Mouse (Mus musculus) hindbrain, embryonic 13.5 days (tissue): ENCODE results near the gene Csrnp2. TPM values are rescaled to one million over a fixed set of nuclear protein-coding genes. Genes with fewer than 3 reads are reported as not detected.
"Not testable (repeated sequence)": the region's sequence is repeated elsewhere in the genome, so short reads cannot be mapped to it uniquely, and the experiment has no call there.

Source experiments
- ATAC-seq: fragments of 200-750 bp; cut with Nextera tagmentation; 2 replicates; pipeline ENCODE4 v1.8.0; 2017; ENCODE audit warnings: moderate TSS enrichment; ENCODE audit not compliant: low FRiP score
- H3K27ac ChIP-seq: fragments of 300-500 bp; sonication (generic); 2 replicates; pipeline ENCODE4 v1.5.1; 2015; ENCODE audit warnings: inconsistent platforms, mild to moderate bottlenecking, moderate library complexity
- H3K27me3 ChIP-seq: fragments of 300-500 bp; sonication (generic); 2 replicates; pipeline ENCODE4 v1.6.1; 2015; ENCODE audit warnings: mild to moderate bottlenecking, inconsistent platforms
- H3K36me3 ChIP-seq: fragments of 300-500 bp; sonication (generic); 2 replicates; pipeline ENCODE4 v1.6.1; 2015; ENCODE audit warnings: mild to moderate bottlenecking, inconsistent platforms
- H3K4me1 ChIP-seq: fragments of 300-500 bp; sonication (generic); replicated peaks from 2 replicates; pipeline ENCODE4 v1.6.1; 2015; ENCODE audit warnings: inconsistent platforms
- H3K4me2 ChIP-seq: fragments of 300-500 bp; sonication (generic); 2 replicates; pipeline ENCODE4 v1.6.1; 2015; ENCODE audit warnings: inconsistent platforms, mild to moderate bottlenecking, moderate library complexity
- H3K4me3 ChIP-seq: fragments of 300-500 bp; sonication (generic); 2 replicates; pipeline ENCODE4 v1.5.1; 2015; ENCODE audit warnings: mild to moderate bottlenecking, inconsistent platforms
- H3K9ac ChIP-seq: fragments of 300-500 bp; sonication (generic); 2 replicates; pipeline ENCODE4 v1.6.1; 2015; ENCODE audit warnings: mild to moderate bottlenecking, inconsistent platforms
- H3K9me3 ChIP-seq: fragments of 300-500 bp; sonication (generic); 2 replicates; pipeline ENCODE4 v1.6.1; 2016; ENCODE audit warnings: inconsistent platforms
- whole genome bisulfite sequencing: fragments of 180-500 bp; shearing (Covaris S2); methylation state at CpG from one replicate; pipeline ENCODE4 v1.1.7; 2015; 5-methylcytosine and 5-hydroxymethylcytosine counted together
- polyA plus RNA-seq: library from polyadenylated mRNA; unstranded; fragments of >200 nt; fragmentation: Nextera tagmentation; extraction: Ambion mirVana; gene quantifications from 2 replicates; pipeline ENCODE4 v1.2.1, GENCODE M21; 2015

Gene Csrnp2
- polyA plus RNA-seq, 1 experiment from 2014 or later = 43.2 TPM

- Histone ChIP-seq H3K36me3 (peaks cover 90% of the 10 kb centered on the region), H3K4me1 (no peaks in the 10 kb centered on the region), H3K27ac (no peak overlapping the region), H3K4me2 (no peak overlapping the region), H3K4me3 (no peak overlapping the region), H3K27me3 (no peaks in the 10 kb centered on the region), H3K9ac (no peak overlapping the region), H3K9me3 (no peaks in the 10 kb centered on the region)
- whole genome bisulfite sequencing = 92% methylated on average over 13 of the region's 13 CpGs
- ATAC-seq = no peak
Measured at GRCm38 (mm10) chr15:100508454-100509167, 13.3 kb upstream of the Csrnp2 start.

- H3K9ac ChIP-seq, H3K4me3 ChIP-seq, H3K4me1 ChIP-seq, ATAC-seq, H3K27ac ChIP-seq, H3K9me3 ChIP-seq, H3K27me3 ChIP-seq, H3K4me2 ChIP-seq: not testable (repeated sequence)
- WGBS = 90% methylated on average over 8 of the region's 8 CpGs
- peaks cover 24% of the 10 kb centered on the region for H3K36me3 ChIP-seq
Measured at GRCm38 (mm10) chr15:100499506-100499905, 4.2 kb upstream of the Csrnp2 start.

- 0% methylated on average over 29 of the region's 29 CpGs for WGBS
- H3K36me3 ChIP-seq = 0 out of 2 replicates have a peak, but pooled peaks cover 5% of the 10 kb centered on the region
- peak overlapping the region; percentile 98 for H3K9ac ChIP-seq
- peaks cover 44% of the 10 kb centered on the region for H3K4me1 ChIP-seq
- no peaks in the 10 kb centered on the region for H3K27me3 ChIP-seq
- H3K4me2 ChIP-seq = peak overlapping the region; percentile 85
- H3K9me3 ChIP-seq = no peaks in the 10 kb centered on the region
- peak overlapping the region; percentile 76 for H3K4me3 ChIP-seq
- H3K27ac ChIP-seq = peak overlapping the region; percentile 99
- ATAC-seq = peak; percentile 88
Measured at GRCm38 (mm10) chr15:100494647-100495046, 641 bp downstream of the Csrnp2 start.

GRCm38 (mm10) chr15:100491966-100492365, 3.3 kb downstream of the Csrnp2 start:
- Histone ChIP-seq H3K27me3 (no peaks in the 10 kb centered on the region), H3K4me2 (peak overlapping the region; percentile 85), H3K27ac (no peak overlapping the region), H3K4me3 (peak overlapping the region; percentile 19; the same call in 1 of the 2 replicates), H3K9me3 (no peaks in the 10 kb centered on the region), H3K9ac (peak overlapping the region; percentile 5; the same call in 1 of the 2 replicates), H3K4me1 (peaks cover 57% of the 10 kb centered on the region), H3K36me3 (peaks cover 26% of the 10 kb centered on the region)
- ATAC-seq = no peak
- WGBS = 72% methylated on average over 9 of the region's 9 CpGs

- no peaks in the 10 kb centered on the region for H3K9me3 ChIP-seq
- no peak for ATAC-seq
- WGBS = 82% methylated on average over 15 of the region's 15 CpGs
- no peak overlapping the region for H3K4me2 ChIP-seq
- H3K36me3 ChIP-seq = peaks cover 53% of the 10 kb centered on the region
- no peak overlapping the region for H3K4me3 ChIP-seq
- no peaks in the 10 kb centered on the region for H3K27me3 ChIP-seq
- H3K9ac ChIP-seq = no peak overlapping the region
- no peak overlapping the region; the same call in 1 of the 2 replicates for H3K27ac ChIP-seq
- H3K4me1 ChIP-seq = peaks cover 64% of the 10 kb centered on the region
Measured at GRCm38 (mm10) chr15:100489263-100489662, 6.0 kb downstream of the Csrnp2 start.

- not testable (repeated sequence) for H3K4me3 ChIP-seq, ATAC-seq, H3K27ac ChIP-seq, H3K9ac ChIP-seq, H3K27me3 ChIP-seq, H3K4me2 ChIP-seq, H3K9me3 ChIP-seq
- Histone ChIP-seq H3K4me1 (peaks cover 55% of the 10 kb centered on the region), H3K36me3 (peaks cover 61% of the 10 kb centered on the region)
- WGBS = 97% methylated on average over 1 of the region's 1 CpGs
Measured at GRCm38 (mm10) chr15:100488297-100488696, 7.0 kb downstream of the Csrnp2 start.

GRCm38 (mm10) chr15:100487050-100487449, 8.2 kb downstream of the Csrnp2 start:
- H3K27ac ChIP-seq = no peak overlapping the region
- no peak overlapping the region for H3K9ac ChIP-seq
- H3K9me3 ChIP-seq = no peaks in the 10 kb centered on the region
- ATAC-seq = no peak
- H3K36me3 ChIP-seq = peaks cover 73% of the 10 kb centered on the region
- H3K4me3 ChIP-seq = no peak overlapping the region
- no peak overlapping the region for H3K4me2 ChIP-seq
- WGBS = 84% methylated on average over 2 of the region's 2 CpGs
- peaks cover 47% of the 10 kb centered on the region for H3K4me1 ChIP-seq
- H3K27me3 ChIP-seq = no peaks in the 10 kb centered on the region

- H3K9ac ChIP-seq = no peak overlapping the region
- 16% methylated on average over 7 of the region's 7 CpGs for WGBS
- H3K4me3 ChIP-seq = no peak overlapping the region
- H3K4me1 ChIP-seq = peaks cover 41% of the 10 kb centered on the region
- H3K27ac ChIP-seq = no peak overlapping the region
- H3K9me3 ChIP-seq = no peaks in the 10 kb centered on the region
- ATAC-seq = no peak
- no peak overlapping the region for H3K4me2 ChIP-seq
- peaks cover 79% of the 10 kb centered on the region for H3K36me3 ChIP-seq
- H3K27me3 ChIP-seq = no peaks in the 10 kb centered on the region
Measured at GRCm38 (mm10) chr15:100486450-100486849, 8.8 kb downstream of the Csrnp2 start.

- 88% methylated on average over 3 of the region's 3 CpGs for WGBS
- H3K4me2 ChIP-seq = no peak overlapping the region
- ATAC-seq = no peak
- H3K27ac ChIP-seq = no peak overlapping the region
- H3K36me3 ChIP-seq = peaks cover 88% of the 10 kb centered on the region
- H3K27me3 ChIP-seq = no peaks in the 10 kb centered on the region
- H3K9me3 ChIP-seq = no peaks in the 10 kb centered on the region
- H3K9ac ChIP-seq = no peak overlapping the region
- H3K4me1 ChIP-seq = peaks cover 33% of the 10 kb centered on the region
- H3K4me3 ChIP-seq = no peak overlapping the region
Measured at GRCm38 (mm10) chr15:100485576-100485975, 9.7 kb downstream of the Csrnp2 start.

GRCm38 (mm10) chr15:100478925-100479324, 16.4 kb downstream of the Csrnp2 start:
- ATAC-seq = no peak
- WGBS = 88% methylated on average over 4 of the region's 4 CpGs

GRCm38 (mm10) chr15:100478351-100478750, 16.9 kb downstream of the Csrnp2 start:
- WGBS = 87% methylated on average over 10 of the region's 10 CpGs
- H3K27me3 ChIP-seq = no peaks in the 10 kb centered on the region
- H3K4me2 ChIP-seq = no peak overlapping the region
- peaks cover 97% of the 10 kb centered on the region for H3K36me3 ChIP-seq
- no peak overlapping the region for H3K9ac ChIP-seq
- no peak overlapping the region for H3K4me3 ChIP-seq
- no peak overlapping the region for H3K27ac ChIP-seq
- 0 out of 2 replicates have a peak, but pooled peaks cover 7% of the 10 kb centered on the region for H3K4me1 ChIP-seq
- no peak for ATAC-seq
- no peaks in the 10 kb centered on the region for H3K9me3 ChIP-seq

More at GRCm38 (mm10) chr15:100478925-100479324, 16.4 kb downstream of the Csrnp2 start:
- no peak overlapping the region for H3K4me3 ChIP-seq
- H3K9me3 ChIP-seq = no peaks in the 10 kb centered on the region
- no peak overlapping the region for H3K9ac ChIP-seq
- 0 out of 2 replicates have a peak, but pooled peaks cover 7% of the 10 kb centered on the region for H3K4me1 ChIP-seq
- no peak overlapping the region for H3K27ac ChIP-seq
- no peak overlapping the region for H3K4me2 ChIP-seq
- H3K36me3 ChIP-seq = peaks cover 96% of the 10 kb centered on the region
- H3K27me3 ChIP-seq = no peaks in the 10 kb centered on the region

- no peak overlapping the region for H3K27ac ChIP-seq
- H3K4me2 ChIP-seq = no peak overlapping the region
- no peak overlapping the region for H3K9ac ChIP-seq
- H3K36me3 ChIP-seq = peaks cover 78% of the 10 kb centered on the region
- no peak overlapping the region for H3K4me3 ChIP-seq
- WGBS = 73% methylated on average over 7 of the region's 7 CpGs
- no peaks in the 10 kb centered on the region for H3K9me3 ChIP-seq
- no peak for ATAC-seq
- peaks cover 26% of the 10 kb centered on the region for H3K4me1 ChIP-seq
- no peaks in the 10 kb centered on the region for H3K27me3 ChIP-seq
Measured at GRCm38 (mm10) chr15:100473926-100474503, 21.3 kb downstream of the Csrnp2 start.
